Mouse (Mus musculus): ENCODE results near the gene Adcy2.

The Adcy2 gene

GRCm38 (mm10) chr13:68826461-68826860, 172.9 kb downstream of the Adcy2 start:
- no peak for DNase-seq (ENCODE audit: extremely low spot score)

GRCm38 (mm10) chr13:68820858-68821579, 178.3 kb downstream of the Adcy2 start:
- no peak for DNase-seq (ENCODE audit: extremely low spot score)

GRCm38 (mm10) chr13:68815704-68816477, 183.4 kb downstream of the Adcy2 start:
- DNase-seq (ENCODE audit: extremely low spot score): no peak

GRCm38 (mm10) chr13:68811185-68811584, 188.2 kb downstream of the Adcy2 start:
- DNase-seq (ENCODE audit: extremely low spot score): no peak

- peak; percentile 2 for DNase-seq (ENCODE audit: extremely low spot score)
Observed at GRCm38 (mm10) chr13:68799777-68800176, 199.6 kb downstream of the Adcy2 start.

- DNase-seq (ENCODE audit: extremely low spot score): no peak
Observed at GRCm38 (mm10) chr13:68793286-68793685, 206.1 kb downstream of the Adcy2 start.

- DNase-seq (ENCODE audit: extremely low spot score): no peak
Observed at GRCm38 (mm10) chr13:68787286-68788061, 211.9 kb downstream of the Adcy2 start.

- DNase-seq (ENCODE audit: extremely low spot score): no peak
Observed at GRCm38 (mm10) chr13:68783096-68783495, 216.2 kb downstream of the Adcy2 start.

- no peak for DNase-seq (ENCODE audit: extremely low spot score)
Observed at GRCm38 (mm10) chr13:68778011-68778672, 221.2 kb downstream of the Adcy2 start.

GRCm38 (mm10) chr13:68773599-68774211, 225.6 kb downstream of the Adcy2 start:
- DNase-seq (ENCODE audit: extremely low spot score): no peak

- DNase-seq (ENCODE audit: extremely low spot score): no peak
Observed at GRCm38 (mm10) chr13:68768588-68768987, 230.8 kb downstream of the Adcy2 start.

GRCm38 (mm10) chr13:68765896-68766578, 233.3 kb downstream of the Adcy2 start:
- no peak for DNase-seq (ENCODE audit: extremely low spot score)

- DNase-seq (ENCODE audit: extremely low spot score): no peak
Observed at GRCm38 (mm10) chr13:68764614-68765013, 234.7 kb downstream of the Adcy2 start.

GRCm38 (mm10) chr13:68749801-68750200, 249.5 kb downstream of the Adcy2 start:
- peak; percentile 3 for DNase-seq (ENCODE audit: extremely low spot score)

- no peak for DNase-seq (ENCODE audit: extremely low spot score)
Observed at GRCm38 (mm10) chr13:68749370-68749769, 250.0 kb downstream of the Adcy2 start.

- no peak for DNase-seq (ENCODE audit: extremely low spot score)
Observed at GRCm38 (mm10) chr13:68745426-68745825, 253.9 kb downstream of the Adcy2 start.

- DNase-seq (ENCODE audit: extremely low spot score): no peak
Observed at GRCm38 (mm10) chr13:68712661-68713060, 286.7 kb downstream of the Adcy2 start.

- no peak for DNase-seq (ENCODE audit: extremely low spot score)
Observed at GRCm38 (mm10) chr13:68707296-68707747, 292.0 kb downstream of the Adcy2 start.

- DNase-seq (ENCODE audit: extremely low spot score): no peak
Observed at GRCm38 (mm10) chr13:68684919-68685318, 314.4 kb downstream of the Adcy2 start.

- DNase-seq (ENCODE audit: extremely low spot score): no peak
Observed at GRCm38 (mm10) chr13:68680429-68680828, 318.9 kb downstream of the Adcy2 start.

- DNase-seq (ENCODE audit: extremely low spot score): no peak
Observed at GRCm38 (mm10) chr13:68642786-68643185, 356.6 kb downstream of the Adcy2 start.
